Mouse (Mus musculus) erythroblast, adult 5-6 weeks (primary cell): ENCODE measurements around the gene Nrxn3. TPM values are rescaled to one million over a fixed set of nuclear protein-coding genes. Genes with fewer than 3 reads are reported as not detected.

ENCODE experiments used
- ATAC-seq: replicated peaks from 2 replicates; pipeline ENCODE4 v1.8.0; 2016; ENCODE audit warnings: moderate number of reproducible peaks, mild to moderate bottlenecking, moderate TSS enrichment, inconsistent platforms; ENCODE audit not compliant: poor library complexity, low FRiP score, severe bottlenecking
- total RNA-seq, 2 experiments: library from RNA; stranded (forward) in 1 of 2; stranded (reverse) in 1 of 2; fragments of 150-400 nt in 1 of 2; fragments of 200-764, 138-1000 nt in 1 of 2; gene quantifications; 2 replicates each; pipeline versions ENCODE4 v1.2.3 to v1.2.4; 2015 to 2017; ENCODE audit warnings: low replicate concordance in 2 of 2

The Nrxn3 gene
- total RNA-seq, 2 experiments from 2014 or later, result not detected

GRCm38 (mm10) chr12:89613670-89614069 is 891.0 kb downstream of the Nrxn3 start:
- no peak for ATAC-seq

GRCm38 (mm10) chr12:89625746-89626145 is 903.1 kb downstream of the Nrxn3 start:
- no peak for ATAC-seq

GRCm38 (mm10) chr12:89640046-89640445 is 917.4 kb downstream of the Nrxn3 start:
- ATAC-seq, result no peak

GRCm38 (mm10) chr12:89641460-89641859 is 918.8 kb downstream of the Nrxn3 start:
- no peak for ATAC-seq

GRCm38 (mm10) chr12:89653211-89653610 is 930.5 kb downstream of the Nrxn3 start:
- ATAC-seq, result no peak

- ATAC-seq, result no peak
Observed at GRCm38 (mm10) chr12:89661219-89661618, 938.5 kb downstream of the Nrxn3 start.

GRCm38 (mm10) chr12:89668856-89669255 is 946.2 kb downstream of the Nrxn3 start:
- ATAC-seq, result no peak

- ATAC-seq, result no peak
Observed at GRCm38 (mm10) chr12:89672819-89673218, 950.1 kb downstream of the Nrxn3 start.

GRCm38 (mm10) chr12:89685633-89686032 is 963.0 kb downstream of the Nrxn3 start:
- ATAC-seq, result no peak

GRCm38 (mm10) chr12:89689086-89689485 is 966.4 kb downstream of the Nrxn3 start:
- no peak for ATAC-seq

- ATAC-seq, result no peak
Observed at GRCm38 (mm10) chr12:89699469-89699868, 976.8 kb downstream of the Nrxn3 start.

- ATAC-seq, result no peak
Observed at GRCm38 (mm10) chr12:89700937-89701458, 978.3 kb downstream of the Nrxn3 start.

GRCm38 (mm10) chr12:89702931-89703330 is 980.3 kb downstream of the Nrxn3 start:
- no peak for ATAC-seq

GRCm38 (mm10) chr12:89707913-89708312 is 985.2 kb downstream of the Nrxn3 start:
- no peak for ATAC-seq

GRCm38 (mm10) chr12:89710459-89710858 is 987.8 kb downstream of the Nrxn3 start:
- ATAC-seq, result no peak

- ATAC-seq, result no peak
Observed at GRCm38 (mm10) chr12:89711791-89712190, 989.1 kb downstream of the Nrxn3 start.

- ATAC-seq, result no peak
Observed at GRCm38 (mm10) chr12:89719194-89720080, 996.8 kb downstream of the Nrxn3 start.

- ATAC-seq, result no peak
Observed at GRCm38 (mm10) chr12:89720945-89721344, 998.3 kb downstream of the Nrxn3 start.

GRCm38 (mm10) chr12:89722462-89722861 is 999.8 kb downstream of the Nrxn3 start:
- ATAC-seq, result no peak

- ATAC-seq, result no peak
Observed at GRCm38 (mm10) chr12:89724048-89724447, 1001.4 kb downstream of the Nrxn3 start.

- ATAC-seq, result no peak
Observed at GRCm38 (mm10) chr12:89742326-89742725, 1019.6 kb downstream of the Nrxn3 start.
